In the genomic region with DNA sequence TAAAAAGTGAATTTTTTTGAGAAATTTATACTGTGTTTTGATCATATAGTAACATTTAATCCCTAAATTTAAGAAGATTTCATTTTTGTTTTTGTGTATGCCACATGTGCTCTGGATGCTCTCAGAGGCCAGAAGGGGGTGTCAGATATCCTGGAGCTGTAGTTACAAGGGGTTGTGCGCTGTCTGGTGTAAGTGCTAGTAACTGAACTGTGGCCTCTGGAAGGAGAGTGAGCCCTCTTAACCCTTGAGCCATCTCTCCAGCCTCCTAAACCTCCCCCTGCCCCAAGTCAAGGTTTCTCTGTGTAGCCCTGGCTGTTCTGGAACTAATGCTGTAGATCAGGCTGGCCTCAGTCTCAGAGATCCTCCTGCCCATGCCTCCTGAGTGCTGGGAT, we compare ENCODE assay signal across 8 mouse cellular contexts.
"Had no signal": no experiment of that assay in that cellular context is flagged by ENCODE, and none has a peak within 500 bp of the region (broad histone marks: within the 10 kb centered on the region; RNA-seq: fewer than 3 reads in every experiment).

No protein-coding gene starts in this region.

- DNase-seq: thymus, adult 18-20 months had no signal

- H3K27me3 ChIP-seq: liver, embryonic 15.5 days; neural tube, embryonic 12.5 days had no signal

- H3K9me3 ChIP-seq: liver, embryonic 15.5 days; megakaryocyte, embryonic 14.5 days; midbrain, embryonic 12.5 days; neural tube, embryonic 12.5 days had no signal

- ATAC-seq: liver, postnatal 0 days had no signal

- H3K27ac ChIP-seq: liver, embryonic 15.5 days; macrophage; midbrain, embryonic 12.5 days; neural tube, embryonic 12.5 days had no signal

- H3K36me3 ChIP-seq: liver, embryonic 15.5 days; midbrain, embryonic 12.5 days; neural tube, embryonic 12.5 days had no signal

- H3K4me3 ChIP-seq: liver, embryonic 15.5 days; midbrain, embryonic 12.5 days; neural tube, embryonic 12.5 days had no signal

- H3K4me2 ChIP-seq: liver, embryonic 15.5 days; lung, embryonic 14.5 days; midbrain, embryonic 12.5 days; neural tube, embryonic 12.5 days had no signal

- H3K9ac ChIP-seq: liver, embryonic 15.5 days; liver, postnatal 0 days; lung, embryonic 14.5 days; midbrain, embryonic 12.5 days; neural tube, embryonic 12.5 days had no signal
